Mouse (Mus musculus) stomach, postnatal 0 days (tissue): ENCODE measurements around the gene Mon2.

Experiments
- CTCF ChIP-seq: IDR thresholded peaks from 2 replicates; pipeline ENCODE4 v1.5.1; 2016; ENCODE audit warnings: antibody characterized with exemption, low read depth, mild to moderate bottlenecking, moderate library complexity
- EP300 ChIP-seq: optimal IDR thresholded peaks from 2 replicates; pipeline ENCODE3; 2016; ENCODE audit warnings: antibody characterized with exemption

DNA sequence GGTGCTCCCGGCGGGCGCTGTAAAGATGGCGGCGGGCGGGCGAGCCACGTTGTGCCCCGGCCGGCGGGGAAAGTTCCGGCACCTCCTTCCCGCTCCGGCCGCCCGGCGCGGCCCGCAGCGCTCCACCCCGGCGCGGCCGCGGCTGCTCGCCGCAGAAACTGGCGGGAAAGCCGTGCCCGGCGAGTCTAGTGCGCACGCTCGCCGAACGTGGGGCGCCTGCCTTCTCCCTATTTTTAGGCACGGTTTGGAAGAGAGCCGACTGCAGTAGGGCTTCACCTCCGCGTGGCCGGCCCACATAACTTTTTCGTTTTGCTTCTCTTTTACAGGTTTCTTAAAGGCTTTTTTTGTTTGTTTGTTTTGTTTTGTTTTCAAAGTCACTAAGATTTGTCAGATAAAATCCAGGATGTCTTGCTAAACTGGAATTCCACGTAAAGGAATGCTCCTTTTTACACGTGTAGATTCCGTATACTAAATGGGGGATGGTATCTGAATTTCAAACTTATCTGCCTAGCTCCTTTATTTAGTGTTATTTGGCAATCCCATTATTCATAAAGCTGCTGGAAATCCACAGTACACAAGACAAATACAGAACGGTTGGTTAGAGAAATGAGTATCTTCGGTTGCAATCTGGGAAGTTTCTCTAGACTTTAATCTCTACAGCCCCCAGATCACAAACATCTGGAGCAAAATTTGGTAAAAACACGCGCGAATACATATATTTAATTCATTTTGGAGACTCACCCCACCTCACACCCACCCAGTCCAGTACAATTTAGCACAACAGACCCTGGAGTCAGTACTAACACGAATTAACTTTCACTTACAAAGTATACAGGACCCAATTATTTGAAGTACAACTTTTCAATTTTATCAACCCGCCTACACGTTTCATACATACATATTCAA lies 89.7 kb downstream of the Mon2 start:
- TF ChIP-seq CTCF (no peak), EP300 (no peak)
